17 mouse cellular contexts compared by ENCODE assay signal in the genomic region with DNA sequence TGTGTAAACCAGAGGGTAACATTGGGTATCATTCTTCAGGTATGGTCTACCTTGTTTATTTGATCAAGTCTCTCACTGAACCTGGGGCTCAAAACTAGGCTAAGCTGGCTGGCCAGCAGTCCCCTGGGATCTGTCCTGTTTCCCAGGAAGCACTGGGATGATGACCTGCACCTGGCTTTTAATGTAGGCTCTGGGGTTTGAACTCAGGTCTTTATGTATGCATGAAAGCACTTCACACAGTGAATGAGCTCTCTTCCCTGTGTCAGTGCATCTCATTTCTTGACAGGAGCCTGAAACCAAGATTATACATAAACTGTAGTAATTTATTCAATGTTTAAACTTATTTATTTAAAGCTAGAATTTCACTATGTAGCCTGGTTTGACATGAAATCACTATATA.
"Had no signal": no experiment of that assay in that cellular context is flagged by ENCODE, and none has a peak within 500 bp of the region (broad histone marks: within the 10 kb centered on the region; RNA-seq: fewer than 3 reads in every experiment).

No protein-coding gene starts in this region.

- H3K9me3 ChIP-seq: neural tube, embryonic 12.5 days; neural tube, embryonic 13.5 days; neural tube, embryonic 15.5 days; stomach, embryonic 15.5 days had no signal

- H3K36me3 ChIP-seq: neural tube, embryonic 12.5 days; neural tube, embryonic 13.5 days; neural tube, embryonic 15.5 days; stomach, embryonic 15.5 days had no signal

- H3K4me3 ChIP-seq: neural tube, embryonic 12.5 days; neural tube, embryonic 13.5 days; neural tube, embryonic 15.5 days; stomach, embryonic 15.5 days had no signal

- DNase-seq: retina, postnatal 1 day; right cerebral cortex, adult 18-20 months; right cerebral cortex, postnatal 14 days; right cerebral cortex, postnatal 25 days; right cerebral cortex, postnatal 4 days; spleen, adult 18-20 months; thymus, adult 18-20 months; thymus, adult 2 months; thymus, postnatal 14 days; thymus, postnatal 25 days; thymus, postnatal 36 days; thymus, postnatal 4 days had no signal

- H3K9ac ChIP-seq: neural tube, embryonic 12.5 days; neural tube, embryonic 13.5 days; neural tube, embryonic 15.5 days; stomach, embryonic 15.5 days had no signal

- H3K27ac ChIP-seq: neural tube, embryonic 12.5 days; neural tube, embryonic 13.5 days; neural tube, embryonic 15.5 days; stomach, embryonic 15.5 days; stomach, postnatal 0 days had no signal

- H3K4me2 ChIP-seq: neural tube, embryonic 12.5 days; neural tube, embryonic 13.5 days; neural tube, embryonic 15.5 days; stomach, embryonic 15.5 days had no signal

- H3K27me3 ChIP-seq: stomach, embryonic 15.5 days had no signal
